Mouse (Mus musculus) 416B (cell line): Measurements from ENCODE around the gene Edil3.
"Not testable (repeated sequence)": the region's sequence is repeated elsewhere in the genome, so short reads cannot be mapped to it uniquely, and the experiment has no call there.

ENCODE experiments used
- DNase-seq: peaks from one replicate; pipeline ENCODE4 v3.0.0; 2011; ENCODE audit warnings: low read depth

Gene Edil3

GRCm38 (mm10) chr13:88972355-88972754 is 151.1 kb downstream of the Edil3 start:
- DNase-seq = no peak

DNA sequence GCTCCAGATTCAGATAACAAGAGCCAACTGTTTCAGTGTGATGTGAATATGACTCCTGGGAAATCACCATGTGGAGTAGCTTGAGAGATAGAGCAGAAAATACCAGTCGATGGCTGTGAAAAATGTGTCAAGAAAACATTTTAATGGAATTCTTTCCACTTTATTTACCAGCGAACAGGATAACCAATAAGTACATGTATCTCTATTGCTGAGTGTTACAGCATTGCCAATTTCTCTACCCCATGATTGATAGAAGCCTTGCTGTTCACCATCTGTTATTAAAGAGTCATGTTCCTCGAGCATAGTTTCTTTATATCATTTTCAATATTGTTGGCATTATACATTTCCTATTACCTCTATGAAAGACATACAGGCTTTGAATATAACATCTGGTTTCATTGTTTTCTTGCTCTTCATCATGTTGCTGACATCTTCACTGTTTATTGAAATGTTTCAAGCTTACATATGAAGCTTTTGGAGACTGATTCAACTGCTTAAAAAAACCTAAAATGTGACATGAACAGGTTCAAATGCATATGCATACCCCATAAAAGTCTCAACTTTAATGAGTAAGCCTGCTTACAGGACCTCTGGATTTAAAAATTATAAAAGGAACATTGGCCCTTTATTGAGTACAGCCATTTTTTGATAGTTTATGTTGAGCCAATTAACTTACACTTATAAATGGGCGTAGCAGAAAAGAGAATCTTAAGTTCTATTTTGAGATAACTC is 186.6 kb downstream of the Edil3 start:
- no peak for DNase-seq

DNA sequence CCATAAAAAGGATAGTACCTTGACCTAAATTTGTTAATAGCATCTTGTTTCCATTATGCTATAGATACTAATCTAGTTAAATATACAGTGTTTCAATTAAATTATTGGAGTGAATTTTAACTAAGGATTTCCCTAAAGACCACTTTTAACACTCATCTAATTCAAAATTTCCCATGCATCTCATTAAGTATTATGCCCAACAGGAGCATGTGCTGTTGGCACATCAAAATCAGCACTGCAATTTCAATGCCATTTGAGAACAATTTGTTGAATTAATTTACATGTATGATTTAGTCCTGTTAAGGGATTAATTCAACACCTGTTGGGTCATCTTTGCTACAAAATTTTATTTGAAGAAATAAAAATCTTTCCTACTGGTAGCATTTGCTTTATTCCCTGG is 191.2 kb downstream of the Edil3 start:
- DNase-seq = no peak

- DNase-seq = peak; percentile 7
Observed at GRCm38 (mm10) chr13:89029817-89030539, 208.7 kb downstream of the Edil3 start.

GRCm38 (mm10) chr13:89035711-89036110 is 214.4 kb downstream of the Edil3 start:
- DNase-seq = no peak

GRCm38 (mm10) chr13:89041495-89041894 is 220.2 kb downstream of the Edil3 start:
- DNase-seq = no peak

DNA sequence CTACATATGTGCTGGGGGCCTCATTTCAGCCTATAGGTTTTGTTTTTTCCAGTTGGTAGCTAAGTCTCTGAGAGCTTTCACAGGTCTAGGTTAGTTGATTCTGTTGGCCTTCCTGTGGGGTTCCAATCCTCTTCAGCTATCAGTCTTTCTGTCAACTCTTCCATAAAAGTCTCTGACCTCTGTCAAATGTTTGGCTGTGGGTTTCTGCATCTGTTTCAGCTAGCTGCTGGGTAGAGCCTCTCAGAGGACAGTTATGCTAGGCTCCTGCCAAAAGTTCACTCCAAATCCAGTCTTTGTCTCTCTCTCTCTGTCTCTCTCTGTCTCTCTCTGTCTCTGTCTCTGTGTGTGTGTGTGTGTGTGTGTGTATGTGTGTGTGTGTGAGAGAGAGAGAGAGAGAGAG is 248.9 kb downstream of the Edil3 start:
- not testable (repeated sequence) for DNase-seq

GRCm38 (mm10) chr13:89076212-89076611 is 254.9 kb downstream of the Edil3 start:
- DNase-seq = no peak

DNA sequence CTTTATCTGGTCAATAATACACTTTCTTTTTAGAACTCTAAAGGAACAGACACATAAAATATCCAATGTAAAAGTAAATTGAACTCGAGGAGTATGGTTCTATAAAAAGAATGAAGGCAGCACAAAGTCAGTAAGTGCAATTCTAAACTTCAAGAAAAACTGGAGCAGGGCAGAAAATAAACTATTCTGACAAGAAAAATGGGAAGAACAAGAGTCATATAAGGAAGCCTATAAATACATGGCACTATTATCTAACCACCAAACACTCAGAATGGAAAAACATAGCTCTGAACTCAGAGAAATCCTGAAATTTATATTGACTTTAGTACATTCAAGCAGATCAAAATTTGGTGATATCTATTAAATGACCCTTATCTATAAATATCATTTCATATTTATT is 284.6 kb downstream of the Edil3 start:
- no peak for DNase-seq

DNA sequence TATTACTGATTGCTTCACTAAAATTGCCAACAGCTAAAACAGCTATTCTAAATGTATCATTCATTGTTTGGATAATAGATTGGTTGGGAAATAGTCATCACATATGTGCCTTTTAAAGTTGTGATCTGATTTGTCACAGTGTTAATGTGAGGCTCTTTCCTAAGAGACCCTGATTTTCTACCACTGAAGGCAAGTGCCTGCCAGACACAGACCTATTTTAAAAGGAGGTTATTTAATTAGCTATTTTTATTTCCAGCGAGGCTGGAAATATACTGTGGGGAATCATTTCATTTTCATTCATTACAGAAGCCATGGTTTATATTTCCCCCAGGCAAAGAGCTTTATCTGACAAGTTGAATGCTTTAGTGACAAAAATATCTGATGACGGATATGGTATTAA is 296.3 kb downstream of the Edil3 start:
- DNase-seq = no peak

DNA sequence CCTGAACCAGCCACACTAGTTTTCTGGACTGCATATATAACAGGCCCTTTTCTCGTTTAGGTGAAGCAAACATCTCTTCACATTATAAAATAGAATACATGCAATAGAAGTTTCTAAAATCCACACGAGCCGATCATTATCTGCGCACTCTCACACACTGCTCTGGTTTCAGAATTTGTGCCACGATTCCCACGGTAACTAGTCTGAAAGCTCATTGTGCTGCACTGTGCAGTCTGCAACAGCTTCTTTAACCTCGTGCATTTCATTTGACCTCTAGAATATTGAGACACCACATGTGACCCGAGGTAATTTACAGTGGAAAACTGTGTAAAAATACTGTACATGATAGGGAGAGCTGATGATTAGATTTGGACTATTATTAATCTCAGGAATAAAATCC is 298.5 kb downstream of the Edil3 start:
- DNase-seq = no peak

DNA sequence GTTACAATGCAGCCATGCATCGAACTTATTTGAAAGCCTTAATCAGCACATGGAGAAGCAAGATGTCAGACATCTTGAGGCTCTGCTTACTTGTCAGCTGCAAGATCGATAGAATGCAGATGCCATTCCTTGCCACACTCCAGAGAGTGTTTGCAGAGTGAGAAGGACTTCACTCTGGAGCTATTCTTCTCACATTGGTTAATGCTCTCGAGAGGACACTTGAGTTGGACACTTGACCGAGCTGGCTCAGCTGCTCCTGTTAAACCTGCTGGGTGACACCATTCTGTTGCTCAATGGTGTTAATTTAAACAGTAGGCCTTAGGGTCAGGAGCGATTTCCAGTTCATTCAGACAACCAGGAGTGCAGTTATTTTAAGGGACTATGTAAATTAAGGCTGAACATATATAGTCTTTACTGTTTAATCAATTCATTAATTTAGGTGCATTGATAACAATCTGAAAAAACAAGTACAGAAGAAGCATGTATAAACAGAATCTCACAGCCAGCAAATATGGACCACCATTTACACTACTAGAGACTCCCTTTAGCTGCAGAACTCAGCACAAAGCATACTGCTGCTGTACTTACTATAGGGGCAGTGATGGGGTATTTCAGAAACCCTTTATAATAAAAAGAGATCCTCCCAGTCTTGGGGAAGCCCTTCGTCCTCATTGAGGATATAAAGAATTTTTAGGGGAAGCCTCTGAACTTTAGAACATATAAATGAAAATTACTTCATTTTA is 301.4 kb downstream of the Edil3 start:
- no peak for DNase-seq

GRCm38 (mm10) chr13:89123396-89123795 is 302.1 kb downstream of the Edil3 start:
- DNase-seq = no peak

DNA sequence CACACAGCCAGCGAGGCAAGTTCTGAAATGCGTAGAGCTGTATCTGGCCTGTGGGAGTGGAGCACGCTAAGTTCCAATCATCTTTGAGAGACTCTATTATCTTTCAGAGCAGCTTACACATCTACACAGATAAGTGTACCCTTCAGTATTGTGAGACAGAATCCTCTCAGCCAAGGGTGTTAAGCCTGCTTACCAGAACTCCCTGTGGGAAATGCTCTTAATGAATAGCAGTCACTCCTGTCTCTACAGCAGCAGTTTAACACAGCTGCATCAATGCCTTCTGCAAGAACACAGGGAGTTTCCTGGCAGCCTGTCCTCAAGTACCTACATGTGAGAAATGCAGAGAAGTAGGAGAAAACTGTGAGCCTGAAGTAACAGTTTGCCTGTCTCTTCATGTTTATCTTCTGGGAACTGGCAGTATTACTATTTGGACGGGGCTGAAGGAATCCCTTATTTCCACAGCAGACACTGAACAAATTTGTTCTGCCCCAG is 324.8 kb downstream of the Edil3 start:
- no peak for DNase-seq

GRCm38 (mm10) chr13:89151878-89152277 is 330.6 kb downstream of the Edil3 start:
- no peak for DNase-seq

GRCm38 (mm10) chr13:89167960-89168359 is 346.7 kb downstream of the Edil3 start:
- DNase-seq = peak; percentile 55

GRCm38 (mm10) chr13:89170040-89170439 is 348.8 kb downstream of the Edil3 start:
- no peak for DNase-seq

- peak; percentile 19 for DNase-seq
Observed at GRCm38 (mm10) chr13:89175154-89175553, 353.9 kb downstream of the Edil3 start.

DNA sequence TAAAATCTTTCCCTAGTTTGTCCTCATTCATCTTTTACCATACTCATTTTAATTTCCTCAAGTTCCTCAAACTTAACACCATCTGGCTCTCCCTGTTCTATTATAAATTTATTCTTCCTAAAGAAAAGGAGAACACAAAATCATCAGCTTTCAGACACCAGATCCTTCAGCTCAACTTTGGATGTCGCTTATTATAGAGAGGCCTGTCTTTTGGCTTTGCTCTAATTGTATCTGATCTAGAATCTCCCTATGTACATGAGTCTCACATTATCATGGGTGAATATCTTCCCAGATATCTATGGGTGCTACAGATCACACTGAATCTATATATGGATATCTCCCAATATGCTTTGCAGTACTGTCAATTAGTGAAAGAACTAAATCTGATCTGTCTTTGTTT is 367.8 kb downstream of the Edil3 start:
- no peak for DNase-seq

DNA sequence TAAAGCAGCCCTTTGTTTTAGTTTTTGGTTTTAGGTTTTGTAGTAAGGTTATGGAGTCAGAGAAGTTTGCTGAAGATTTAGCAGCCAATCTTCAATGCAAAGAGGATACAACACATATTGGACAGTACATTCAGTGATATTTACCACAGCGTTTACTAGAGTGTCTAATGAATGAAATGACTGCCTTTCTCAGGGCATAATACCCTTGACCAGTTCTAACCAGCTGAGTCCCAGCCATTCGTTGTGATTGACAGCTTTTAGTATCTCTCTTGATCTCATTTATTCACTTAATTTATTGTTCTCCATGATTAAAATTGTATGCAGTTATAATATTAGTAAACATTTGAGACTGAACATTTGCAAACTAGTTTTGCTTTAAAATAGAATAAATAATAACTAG is 375.7 kb downstream of the Edil3 start:
- no peak for DNase-seq

DNA sequence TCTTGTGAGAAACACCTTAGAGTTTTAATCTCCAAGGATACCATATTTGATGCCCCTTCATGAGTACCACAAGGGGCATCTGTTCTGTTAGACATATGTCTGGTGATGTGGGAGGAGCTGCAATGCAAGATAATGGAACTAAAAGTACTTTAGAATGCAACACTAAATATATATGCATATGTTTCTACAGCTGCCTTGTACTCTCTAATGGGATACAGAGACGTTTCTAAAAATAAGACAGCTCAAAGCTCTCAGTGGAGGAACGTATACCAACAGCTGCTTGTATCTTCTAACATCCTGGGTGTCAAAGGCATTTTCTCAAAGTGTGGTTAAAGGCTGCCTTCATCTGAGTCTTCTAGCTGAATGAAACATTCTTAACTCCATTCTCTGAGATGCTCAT is 378.0 kb downstream of the Edil3 start:
- DNase-seq = no peak

GRCm38 (mm10) chr13:89238104-89238503 is 416.8 kb downstream of the Edil3 start:
- no peak for DNase-seq
